Mouse (Mus musculus) thymus, adult 2 months (tissue): Measurements from ENCODE around the gene Ccr2. TPM values are rescaled to one million over a fixed set of nuclear protein-coding genes. Genes with fewer than 3 reads are reported as not detected.
"Not testable (repeated sequence)": the region's sequence is repeated elsewhere in the genome, so short reads cannot be mapped to it uniquely, and the experiment has no call there.

Experiments
- DNase-seq: peaks from one replicate; pipeline ENCODE4 v3.0.0; 2021
- H3K27ac ChIP-seq: fragments of 200-500 bp; 2 replicates; pipeline ENCODE4 v1.5.1; 2012; ENCODE audit warnings: low read length, control low read depth; ENCODE audit not compliant: control insufficient read depth, insufficient read depth
- H3K27me3 ChIP-seq: fragments of 200-500 bp; 2 replicates; pipeline ENCODE4 v1.6.1; 2012; ENCODE audit warnings: mild to moderate bottlenecking, low read length, moderate library complexity, mixed read lengths; ENCODE audit not compliant: control insufficient read depth, insufficient read depth
- H3K36me3 ChIP-seq: fragments of 200-500 bp; 2 replicates; pipeline ENCODE4 v1.6.1; 2012; ENCODE audit warnings: mild to moderate bottlenecking, low read length, moderate library complexity; ENCODE audit not compliant: control insufficient read depth, insufficient read depth
- H3K4me1 ChIP-seq: fragments of 200-500 bp; replicated peaks from 2 replicates; pipeline ENCODE4 v1.6.1; 2012; ENCODE audit warnings: low read length; ENCODE audit not compliant: control insufficient read depth, insufficient read depth
- H3K4me3 ChIP-seq: fragments of 200-500 bp; 2 replicates; pipeline ENCODE4 v1.5.1; 2012; ENCODE audit warnings: mild to moderate bottlenecking, low read length, control low read depth, moderate library complexity; ENCODE audit not compliant: control insufficient read depth, insufficient read depth
- CTCF ChIP-seq: fragments of 200-500 bp; IDR thresholded peaks from 2 replicates; pipeline ENCODE4 v1.5.1; 2012; ENCODE audit warnings: mild to moderate bottlenecking, control low read depth, low read length, moderate library complexity, borderline replicate concordance; ENCODE audit not compliant: control insufficient read depth, poor library complexity, insufficient read depth; ENCODE audit errors: extremely low read depth
- POLR2A ChIP-seq: fragments of 200-500 bp; IDR thresholded peaks from 2 replicates; pipeline ENCODE4 v1.6.1; 2012; ENCODE audit warnings: mild to moderate bottlenecking, low read length, control low read depth, moderate library complexity; ENCODE audit not compliant: control insufficient read depth, poor library complexity, insufficient read depth; ENCODE audit errors: extremely low read depth
- WGBS: fragments of 180-500 bp; shearing (Covaris S2); methylation state at CpG from one replicate; pipeline ENCODE4 v1.1.7; 2018; 5-methylcytosine and 5-hydroxymethylcytosine counted together
- polyA plus RNA-seq: library from polyadenylated mRNA; depleted of rRNA; stranded (reverse); fragments of >200 nt; gene quantifications from 2 replicates; pipeline ENCODE4 v1.2.3, GENCODE M21; 2012; rRNA removed

The Ccr2 gene
- polyA plus RNA-seq, result 1.9 and 2.7 TPM in 2 replicates

- 89% methylated on average over 4 of the region's 4 CpGs for WGBS
- no peak within 1 kb of the TSS for H3K27ac ChIP-seq
Measured at GRCm38 (mm10) chr9:124101723-124102122, at the start of gene Ccr2. Ccr2 (plus strand) TSS chr9:124101950.

DNA sequence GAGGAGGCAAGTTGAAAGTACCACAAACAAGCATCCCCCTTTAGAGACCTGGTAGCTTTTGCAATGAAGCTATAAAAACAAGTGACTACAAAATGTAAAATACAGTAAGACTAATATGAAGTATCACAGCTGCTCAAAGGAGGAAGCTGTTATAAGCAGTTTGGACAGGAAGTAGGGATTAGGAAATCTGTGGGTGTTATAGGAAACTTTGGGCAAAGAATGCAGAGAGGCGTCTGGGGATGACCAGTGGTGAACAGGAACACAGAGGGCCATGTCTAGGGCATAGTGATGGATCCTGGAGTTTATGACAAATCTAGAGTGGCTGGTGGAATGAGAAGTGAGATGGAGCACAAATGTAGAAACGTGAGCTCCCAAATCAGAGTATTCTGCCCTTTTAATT lies 48.2 kb upstream of the Ccr2 start:
- no peaks in the 10 kb centered on the region for H3K4me1 ChIP-seq
- no peak for DNase-seq
- no peak overlapping the region for H3K4me3 ChIP-seq
- H3K27me3 ChIP-seq, result no peaks in the 10 kb centered on the region
- H3K27ac ChIP-seq, result no peak overlapping the region
- TF ChIP-seq POLR2A (no peak), CTCF (no peak)
- 76% methylated on average over 2 of the region's 2 CpGs for WGBS
- no peaks in the 10 kb centered on the region for H3K36me3 ChIP-seq

More at GRCm38 (mm10) chr9:124101723-124102122, at the start of gene Ccr2:
- H3K4me1 ChIP-seq, result peaks cover 2% of the 10 kb centered on the region; the same call in 1 of the 2 replicates
- TF ChIP-seq CTCF, result no peak
- no peak for TF ChIP-seq POLR2A
- no peak for DNase-seq
- H3K27me3 ChIP-seq, result no peaks in the 10 kb centered on the region
- H3K36me3 ChIP-seq, result no peaks in the 10 kb centered on the region
- H3K4me3 ChIP-seq, result no peak within 1 kb of the TSS

GRCm38 (mm10) chr9:124056158-124056709 lies 45.5 kb upstream of the Ccr2 start:
- H3K27me3 ChIP-seq, result no peaks in the 10 kb centered on the region
- no peak overlapping the region for H3K27ac ChIP-seq
- DNase-seq, result no peak
- TF ChIP-seq CTCF (no peak), POLR2A (no peak)
- no peaks in the 10 kb centered on the region for H3K4me1 ChIP-seq
- H3K36me3 ChIP-seq, result no peaks in the 10 kb centered on the region
- 11% methylated on average over 3 of the region's 3 CpGs for WGBS
- no peak overlapping the region for H3K4me3 ChIP-seq

GRCm38 (mm10) chr9:124059660-124060352 lies 41.9 kb upstream of the Ccr2 start:
- 77% methylated on average over 2 of the region's 2 CpGs for WGBS

DNA sequence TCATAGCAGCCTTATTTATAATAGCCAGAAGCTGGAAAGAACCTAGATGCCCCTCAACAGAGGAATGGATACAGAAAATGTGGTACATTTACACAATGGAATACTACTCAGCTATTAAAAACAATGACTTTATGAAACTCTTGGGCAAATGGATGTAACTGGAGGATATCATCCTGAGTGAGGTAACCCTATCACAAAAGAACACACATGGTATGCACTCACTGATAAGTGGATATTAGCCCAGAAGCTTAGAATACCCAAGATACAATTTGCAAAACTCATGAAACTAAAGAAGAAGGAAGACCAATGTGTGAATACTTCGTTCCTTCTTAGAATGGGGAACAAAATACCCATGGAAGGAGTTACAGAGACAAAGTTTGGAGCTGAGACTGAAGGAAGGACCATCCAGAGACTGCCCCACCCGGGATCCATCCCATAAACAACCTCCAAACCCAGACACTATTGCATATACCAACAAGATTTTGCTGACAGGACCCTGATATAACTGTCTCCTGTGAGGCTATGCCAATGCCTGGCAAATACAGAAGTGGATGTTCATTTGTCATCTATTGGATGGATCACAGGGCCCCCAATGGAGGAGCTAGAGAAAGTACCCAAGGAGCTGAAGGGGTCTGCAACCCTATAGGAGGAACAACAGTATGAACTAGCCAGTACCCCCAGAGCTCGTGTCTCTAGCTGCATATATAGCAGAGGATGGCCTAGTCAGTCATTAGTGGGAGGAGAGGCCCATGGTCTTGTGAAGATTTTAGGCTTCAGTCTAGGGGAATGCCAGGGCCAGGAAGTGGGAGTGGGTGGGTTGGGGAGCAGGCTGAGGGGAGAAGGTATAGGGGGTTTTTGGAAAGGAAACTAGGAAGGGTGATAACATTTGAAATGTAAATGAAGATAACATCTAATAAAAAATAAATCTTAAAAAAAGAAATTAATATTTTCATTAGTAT lies 40.0 kb upstream of the Ccr2 start:
- H3K4me1 ChIP-seq, DNase-seq, H3K4me3 ChIP-seq, H3K27me3 ChIP-seq, H3K27ac ChIP-seq, H3K36me3 ChIP-seq: not testable (repeated sequence)
- WGBS, result 86% methylated on average over 3 of the region's 3 CpGs

More at GRCm38 (mm10) chr9:124059660-124060352, 41.9 kb upstream of the Ccr2 start:
- no peaks in the 10 kb centered on the region for H3K4me1 ChIP-seq
- no peak overlapping the region for H3K27ac ChIP-seq
- H3K27me3 ChIP-seq, result no peaks in the 10 kb centered on the region
- DNase-seq, result no peak
- no peaks in the 10 kb centered on the region for H3K36me3 ChIP-seq
- no peak overlapping the region for H3K4me3 ChIP-seq
- TF ChIP-seq POLR2A, result no peak
- TF ChIP-seq CTCF, result no peak

DNA sequence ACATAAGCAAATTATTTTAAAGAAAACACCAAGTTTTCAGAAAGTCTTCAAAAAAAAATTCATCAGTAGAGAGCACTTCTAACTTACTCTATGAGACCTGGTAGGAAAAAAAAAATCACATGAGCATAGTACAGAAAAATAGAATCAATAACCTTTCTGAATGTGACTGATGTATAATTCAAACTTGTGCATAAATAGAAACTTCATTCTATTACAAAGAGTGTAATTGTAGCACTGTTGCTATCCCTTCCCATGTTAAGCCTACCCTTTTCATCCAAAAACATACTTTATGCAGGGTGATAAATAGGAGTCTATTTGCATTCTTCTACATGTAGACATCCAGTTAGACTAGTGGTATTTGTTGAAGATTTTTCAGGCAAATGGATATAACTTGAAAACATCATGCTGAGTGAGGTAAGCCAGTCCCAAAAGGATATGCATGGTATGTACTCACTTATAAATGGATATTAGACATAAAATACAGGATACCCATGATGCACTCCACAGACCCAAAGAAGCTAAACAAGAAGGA lies 35.1 kb upstream of the Ccr2 start:
- H3K27ac ChIP-seq, result no peak overlapping the region
- no peak overlapping the region for H3K4me3 ChIP-seq
- TF ChIP-seq POLR2A (no peak), CTCF (no peak)
- no peak for DNase-seq
- H3K36me3 ChIP-seq, result no peaks in the 10 kb centered on the region
- peaks cover 8% of the 10 kb centered on the region for H3K4me1 ChIP-seq
- no peaks in the 10 kb centered on the region for H3K27me3 ChIP-seq
